Mouse (Mus musculus) CH12.LX (cell line): ENCODE results near the gene Rnf43.

Experiments
- CTCF ChIP-seq, 2 experiments: IDR thresholded peaks in 1 of 2; conservative IDR thresholded peaks in 1 of 2; 2 replicates each; pipeline ENCODE4 v1.5.1; 2011 to 2012; ENCODE audit warnings: low read depth in 2 of 2, low read length in 2 of 2, improper control_type of control experiment in 1 of 2, inconsistent platforms in 1 of 2, mild to moderate bottlenecking in 1 of 2, moderate library complexity in 1 of 2
- EP300 ChIP-seq: IDR thresholded peaks from 2 replicates; pipeline ENCODE4 v1.6.1; 2011; ENCODE audit warnings: low read length, improper control_type of control experiment
- IRF4 ChIP-seq: IDR thresholded peaks from 2 replicates; pipeline ENCODE4 v1.6.1; 2014; ENCODE audit warnings: low read depth, mild to moderate bottlenecking, inconsistent platforms, low read length, improper control_type of control experiment
- MAFK ChIP-seq: IDR thresholded peaks from 2 replicates; pipeline ENCODE4 v1.6.1; 2011; ENCODE audit warnings: low read length, improper control_type of control experiment; ENCODE audit not compliant: insufficient replicate concordance
- POLR2AphosphoS2 ChIP-seq: IDR thresholded peaks from 2 replicates; pipeline ENCODE4 v1.6.1; 2011; ENCODE audit warnings: low read depth, low read length, improper control_type of control experiment
- TBP ChIP-seq: conservative IDR thresholded peaks from 2 replicates; pipeline ENCODE4 v1.6.1; 2011; ENCODE audit warnings: low read depth, low read length, improper control_type of control experiment
- ZKSCAN1 ChIP-seq: IDR thresholded peaks from 2 replicates; pipeline ENCODE4 v1.6.1; 2012; ENCODE audit warnings: low read depth, inconsistent platforms, low read length, improper control_type of control experiment, borderline replicate concordance

GRCm38 (mm10) chr11:87720839-87721238 is 58.3 kb downstream of the Rnf43 start:
- TF ChIP-seq POLR2AphosphoS2: no peak
- no peak for TF ChIP-seq CTCF (conservative IDR thresholded peaks at IDR 0.05 in 1 of 2, IDR thresholded peaks at IDR 0.05 in 1 of 2; ENCODE audit: low read depth in 2 of 2, low read length in 2 of 2)
- TF ChIP-seq TBP: no peak
- peak; percentile 30; the same call in 1 of the 2 replicates for TF ChIP-seq IRF4
- TF ChIP-seq ZKSCAN1: no peak
- TF ChIP-seq EP300: no peak
- no peak for TF ChIP-seq MAFK
